Mouse (Mus musculus) CD4-positive helper T cell, adult 2 months (primary cell): ENCODE data around the gene Paqr9.
"Not testable (repeated sequence)": the region's sequence is repeated elsewhere in the genome, so short reads cannot be mapped to it uniquely, and the experiment has no call there.

Experiments used
- DNase-seq: peaks from one replicate; pipeline ENCODE4 v3.0.0-alpha.2; 2012; ENCODE audit warnings: low read depth, missing footprints, low spot score

Paqr9 gene

DNA sequence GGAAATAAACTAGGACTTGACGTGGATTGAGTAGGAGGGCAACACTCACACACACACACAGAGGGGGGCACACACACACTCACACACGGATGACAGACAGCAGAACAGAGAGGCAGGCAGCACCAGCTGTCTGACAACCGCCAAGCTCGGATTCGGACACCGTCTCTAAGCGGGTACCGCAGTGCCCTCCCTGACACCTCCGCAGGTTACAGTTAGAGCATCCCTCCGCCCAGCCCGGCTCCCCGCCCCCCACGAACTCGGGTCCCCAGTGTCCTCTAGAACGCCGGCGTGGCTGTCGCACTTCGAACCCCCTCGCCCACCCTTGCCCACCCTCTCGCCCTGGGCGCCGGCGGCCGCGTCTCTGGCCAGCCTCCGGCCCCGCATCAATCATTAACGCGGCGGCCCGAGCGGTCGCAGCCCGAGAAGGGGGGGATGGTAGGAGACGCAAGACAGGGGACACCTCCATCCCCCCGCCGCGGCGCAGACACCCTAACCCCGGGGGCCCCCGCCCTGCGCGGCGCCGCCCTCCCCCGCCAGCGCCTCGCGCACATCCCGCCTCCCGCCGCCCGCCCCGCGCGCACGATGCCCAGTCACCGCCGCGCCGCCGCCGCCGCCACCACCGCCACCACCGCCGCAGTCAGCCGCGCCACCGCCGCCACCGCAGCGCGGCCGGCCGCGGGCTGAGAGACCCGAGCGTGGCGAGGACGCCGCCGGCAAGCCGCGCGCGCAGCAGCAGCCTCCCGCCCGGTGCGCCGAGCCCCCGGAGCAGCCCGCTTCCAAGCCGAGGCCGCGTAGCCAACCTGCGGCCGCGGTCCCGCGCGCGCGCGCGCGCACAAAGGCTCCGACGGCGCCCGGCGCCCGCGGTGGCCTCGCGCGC, at the start of gene Paqr9:
Paqr9 (plus strand) TSS at position 599 of the 877 bp plus-strand sequence.
- peak; percentile 4 for DNase-seq

DNA sequence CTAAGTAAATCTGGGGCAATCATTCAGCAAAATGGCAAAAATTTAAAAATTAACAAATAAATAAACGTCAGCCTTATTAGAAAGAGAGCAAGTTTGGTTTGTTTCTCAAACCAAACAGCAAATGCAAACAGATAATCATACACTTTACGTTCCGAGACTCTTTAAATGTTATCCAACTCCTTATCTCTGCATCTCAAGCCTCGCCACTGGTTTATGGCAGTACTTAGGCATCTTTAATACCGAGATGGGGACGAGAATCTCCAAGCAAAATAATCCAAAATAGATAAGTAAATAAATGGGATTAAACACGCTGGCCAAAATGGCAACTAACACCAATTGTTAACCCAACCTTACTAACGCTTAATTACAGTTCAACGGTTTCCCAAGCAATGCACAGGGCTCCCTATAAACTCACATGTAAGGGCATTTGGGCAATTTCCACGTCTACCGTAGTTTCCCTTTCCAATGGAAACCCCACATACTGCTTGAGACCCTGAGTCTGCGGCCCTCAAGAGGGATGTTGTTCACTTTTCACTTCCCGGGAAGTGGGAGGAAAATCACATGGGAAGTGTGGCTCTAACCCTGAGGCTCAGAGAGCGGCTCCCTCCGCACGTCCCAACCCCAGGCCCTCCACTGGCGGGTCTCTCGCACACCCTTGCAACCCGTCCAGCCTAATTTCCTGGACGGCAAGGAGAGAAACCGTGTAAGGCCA, 48.6 kb upstream of the Paqr9 start:
- peak; percentile 4 for DNase-seq

DNA sequence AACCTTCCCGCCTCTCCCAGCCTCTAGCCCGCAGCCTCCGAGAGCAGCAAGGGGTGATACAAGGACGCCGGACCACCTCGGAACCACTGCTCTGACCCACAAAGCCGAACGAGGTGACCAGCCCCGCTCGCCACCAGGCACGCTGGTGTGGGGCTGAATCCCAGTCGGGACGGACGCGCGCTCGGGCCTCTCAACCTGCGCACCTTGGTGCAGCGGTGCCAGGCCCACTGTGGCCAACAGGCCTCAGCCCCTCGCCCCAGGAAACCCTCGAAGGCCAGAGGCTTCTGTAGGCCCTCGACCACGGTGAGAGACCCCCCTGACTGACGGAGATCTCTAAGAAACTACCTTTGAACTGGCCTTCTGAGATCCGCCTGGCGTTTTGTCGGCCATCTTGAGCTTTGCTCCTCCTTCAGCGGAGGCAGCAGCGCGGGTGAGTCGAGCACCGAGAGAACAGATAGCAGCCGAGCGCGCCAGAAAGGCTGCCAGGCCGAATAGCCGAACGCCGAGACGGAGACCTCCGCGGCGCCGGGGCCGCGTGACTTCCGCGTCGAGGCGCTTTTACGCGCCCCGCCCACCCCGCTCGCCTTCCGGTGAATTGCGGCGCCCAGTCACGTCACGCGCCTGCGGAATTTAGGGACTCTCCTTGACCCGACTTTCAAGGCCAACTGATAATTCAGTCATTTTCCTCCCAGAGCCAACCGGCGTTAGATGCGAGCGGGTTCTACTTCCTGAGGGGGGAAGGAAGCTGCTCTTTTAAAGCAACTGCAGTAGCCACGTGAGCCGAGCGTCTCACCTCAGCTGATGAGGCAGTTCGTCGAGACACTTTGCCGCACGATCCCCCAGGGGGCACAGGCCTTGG, 47.8 kb upstream of the Paqr9 start, which contains the start of gene U2surp:
U2surp (minus strand) TSS at position 525 of the 859 bp plus-strand sequence.
- DNase-seq, result peak; percentile 99

DNA sequence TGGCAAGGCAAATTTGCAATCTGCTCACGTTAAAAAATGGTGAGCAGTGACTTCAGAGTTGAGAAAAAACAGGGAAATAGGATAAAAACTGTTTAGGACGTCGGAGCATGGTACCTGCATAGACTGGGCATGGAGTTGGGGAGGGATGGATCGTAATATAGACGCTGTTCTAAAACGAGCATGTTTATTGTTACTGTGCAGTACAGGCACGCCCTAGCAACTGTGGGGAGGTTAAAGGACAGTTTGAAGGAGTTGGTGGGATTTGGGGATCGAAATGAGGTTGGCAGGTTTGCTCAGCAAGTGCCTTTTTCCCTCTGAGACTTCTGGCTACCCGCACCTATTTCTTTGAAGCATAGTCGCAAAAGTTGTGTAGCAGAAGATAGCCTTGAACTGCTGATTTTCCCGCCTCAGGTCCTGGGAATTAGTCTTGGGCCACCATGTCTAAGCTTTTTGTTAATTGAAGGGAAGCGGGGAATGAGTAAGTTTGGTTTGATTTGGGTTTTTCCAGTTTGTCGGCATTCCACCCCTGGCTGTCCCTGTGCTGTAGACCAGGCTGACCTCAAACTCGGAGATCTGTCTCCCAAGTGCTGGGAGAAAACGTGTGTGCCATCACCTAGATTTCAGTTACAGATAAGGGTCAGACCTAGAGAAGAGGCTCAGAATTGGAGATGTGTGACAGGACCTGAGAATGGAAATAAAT, 47.0 kb upstream of the Paqr9 start:
- DNase-seq, result peak; percentile 32

DNA sequence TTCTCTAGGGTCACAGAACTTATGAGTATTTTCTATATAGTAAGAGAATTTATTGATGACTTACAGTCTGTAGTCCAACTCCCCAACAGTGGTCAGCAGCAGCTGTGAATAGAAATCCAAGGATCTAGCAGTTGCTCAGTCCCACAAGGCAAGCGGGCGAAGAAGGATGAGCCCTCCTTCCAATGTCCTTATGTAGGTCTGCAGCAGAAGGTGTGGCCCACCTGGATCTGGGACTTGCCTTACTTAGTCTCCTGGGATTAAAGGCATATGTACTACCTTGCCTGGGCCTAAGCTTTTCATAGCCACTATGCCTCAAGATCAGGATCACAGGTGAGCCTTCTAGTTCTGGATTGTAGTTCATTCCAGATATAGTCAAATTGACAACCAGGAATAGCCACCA, 45.7 kb upstream of the Paqr9 start:
- DNase-seq, result no peak

DNA sequence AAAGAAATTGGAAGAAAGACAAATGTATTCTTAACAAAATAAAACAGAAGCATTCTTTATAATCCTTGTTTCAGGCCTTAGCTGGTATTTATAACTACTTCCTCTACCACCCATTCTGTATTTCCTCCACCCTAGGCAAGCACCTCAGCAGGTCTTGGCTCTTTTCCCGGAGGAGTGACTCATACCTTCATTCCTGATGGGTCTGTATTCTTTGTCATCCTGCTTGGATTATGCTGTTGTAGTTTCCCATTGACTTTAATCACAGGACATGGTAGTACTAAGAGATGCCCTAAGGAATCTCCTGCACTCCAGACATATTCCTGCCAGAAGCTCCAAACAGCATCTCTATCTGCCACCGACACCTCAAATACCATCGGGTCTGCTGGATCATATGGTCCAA, 45.1 kb upstream of the Paqr9 start:
- DNase-seq, result not testable (repeated sequence)

DNA sequence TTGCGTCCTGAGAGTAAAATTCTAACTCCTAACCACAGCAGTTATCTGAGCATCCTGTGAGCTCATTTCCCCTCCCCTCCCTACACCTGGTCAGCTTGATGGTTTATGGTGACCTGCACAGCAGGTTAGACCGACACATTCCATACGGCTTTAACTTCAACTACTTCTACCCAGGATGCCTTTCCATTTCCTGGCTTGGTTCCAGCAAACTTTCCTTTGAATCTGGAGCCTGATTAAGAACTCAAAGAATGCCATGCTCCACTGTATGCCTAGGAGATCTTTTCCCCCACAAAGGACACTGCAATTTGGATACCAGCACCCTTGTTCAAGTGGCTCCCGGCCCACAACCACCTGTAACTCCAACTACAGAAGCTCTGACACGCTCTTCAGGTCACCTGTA, 38.9 kb upstream of the Paqr9 start:
- no peak for DNase-seq

DNA sequence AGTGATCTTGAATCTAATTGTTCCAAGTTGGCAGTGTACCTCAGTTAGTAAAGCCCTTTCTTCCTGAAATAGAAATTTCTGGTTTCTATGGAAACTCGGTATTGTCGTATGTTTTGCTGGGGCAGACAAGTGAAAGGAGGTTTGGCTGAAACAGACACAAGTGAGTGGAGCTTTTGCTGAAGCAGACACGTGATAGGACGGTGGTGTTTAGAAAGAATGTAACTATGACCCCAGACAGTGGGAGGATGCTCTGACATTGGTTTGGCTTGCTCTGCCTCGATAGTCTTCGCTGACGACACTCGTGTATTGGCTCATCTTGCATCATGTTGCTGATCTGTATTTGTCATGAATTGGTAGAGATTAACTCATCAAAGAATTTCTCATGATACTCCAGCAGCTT, 38.4 kb upstream of the Paqr9 start:
- DNase-seq, result no peak

DNA sequence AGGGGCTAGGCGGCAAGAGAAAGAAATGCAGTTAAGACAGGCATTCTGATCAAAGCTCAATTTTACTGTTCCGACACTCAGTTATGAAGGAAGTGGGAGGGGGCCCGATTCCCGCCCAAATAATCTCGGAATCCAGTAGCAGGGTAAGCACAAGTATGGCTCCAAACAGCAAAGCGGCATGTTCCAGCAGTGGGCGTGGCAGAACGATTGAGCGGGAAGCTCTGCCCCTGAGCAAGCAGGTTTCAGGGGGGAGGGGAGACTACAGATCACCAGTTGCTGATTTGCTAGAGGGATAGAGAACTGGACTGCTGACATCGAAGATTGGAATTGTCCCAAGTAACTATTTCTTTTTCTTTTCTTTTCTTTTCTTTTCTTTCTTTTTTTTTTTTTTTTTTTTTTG, 37.9 kb upstream of the Paqr9 start:
- no peak for DNase-seq

DNA sequence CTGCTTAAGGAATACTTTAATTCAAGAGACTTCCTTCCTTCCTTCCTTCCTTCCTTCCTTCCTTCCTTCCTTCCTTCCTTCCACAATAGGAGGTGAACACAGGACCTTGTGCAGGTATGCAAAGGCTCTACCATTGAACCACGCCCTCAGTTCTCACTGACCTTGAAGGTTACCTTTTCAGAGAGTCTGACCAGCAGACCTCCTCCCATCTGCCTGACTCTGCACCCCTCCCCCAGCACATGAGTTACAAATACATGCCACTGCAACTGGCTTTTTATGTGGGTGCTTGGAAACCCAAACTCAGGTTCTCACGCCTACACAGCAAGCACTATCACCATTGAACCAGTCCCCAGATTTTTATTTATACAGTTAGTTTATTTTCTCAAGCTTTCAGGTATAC, 36.9 kb upstream of the Paqr9 start:
- DNase-seq, result no peak

DNA sequence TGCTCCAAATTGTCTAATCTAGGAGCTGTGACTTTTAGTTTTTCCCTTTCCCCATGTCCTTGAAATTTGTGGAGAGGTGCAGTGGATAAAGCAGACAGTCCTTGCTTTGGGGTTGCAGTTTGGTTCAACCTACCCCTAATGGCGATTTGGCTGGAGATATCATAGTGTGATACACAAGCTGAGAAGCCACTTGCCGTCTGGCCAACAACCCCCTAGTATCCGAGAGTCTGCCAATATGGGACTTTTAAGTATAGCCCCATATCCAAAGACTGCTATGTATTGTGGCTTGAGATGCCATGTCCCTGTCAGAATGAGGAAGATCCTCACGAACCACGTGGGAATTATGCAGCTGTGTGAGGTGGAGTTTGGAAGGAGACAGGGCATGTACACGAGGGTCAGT, 34.1 kb upstream of the Paqr9 start:
- no peak for DNase-seq

DNA sequence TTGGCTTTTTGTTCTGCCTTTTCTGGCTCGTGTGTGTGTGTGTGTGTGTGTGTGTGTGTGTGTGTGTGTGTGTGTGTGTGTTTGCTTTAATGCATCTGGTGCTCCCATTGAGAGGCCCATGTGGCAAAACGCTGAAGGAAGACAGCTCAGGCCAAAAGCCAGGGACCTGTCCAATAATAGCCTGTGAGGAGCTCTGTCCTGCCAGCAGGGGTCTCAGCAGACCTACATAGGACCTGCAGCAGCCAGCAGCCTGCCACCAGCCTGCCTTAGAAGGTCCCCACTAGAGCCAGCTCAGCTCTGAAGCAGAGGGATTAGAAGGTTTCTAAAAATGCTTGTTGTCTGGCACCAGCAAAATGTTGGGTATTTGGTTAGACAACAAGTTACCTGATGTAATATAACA, 33.5 kb upstream of the Paqr9 start:
- DNase-seq, result no peak

DNA sequence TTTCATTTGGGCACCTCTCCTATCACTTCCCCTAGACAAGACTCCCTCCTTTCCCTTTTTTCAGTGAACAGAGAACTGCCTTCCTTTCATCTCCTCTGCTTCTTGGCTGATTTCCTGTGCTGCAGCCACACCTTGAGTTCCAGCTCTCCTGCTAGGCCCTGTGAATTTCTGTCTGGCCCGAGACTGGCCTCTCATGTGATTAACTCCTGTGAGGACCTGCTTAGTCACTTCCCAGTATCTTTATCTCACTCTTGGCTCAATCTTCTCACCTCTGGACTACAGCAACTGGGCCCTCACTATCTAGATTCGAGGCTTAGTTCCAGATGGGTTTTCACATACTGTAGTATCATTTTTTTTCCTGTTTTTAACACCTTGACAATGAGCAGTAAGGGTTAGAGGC, 31.8 kb upstream of the Paqr9 start:
- no peak for DNase-seq

DNA sequence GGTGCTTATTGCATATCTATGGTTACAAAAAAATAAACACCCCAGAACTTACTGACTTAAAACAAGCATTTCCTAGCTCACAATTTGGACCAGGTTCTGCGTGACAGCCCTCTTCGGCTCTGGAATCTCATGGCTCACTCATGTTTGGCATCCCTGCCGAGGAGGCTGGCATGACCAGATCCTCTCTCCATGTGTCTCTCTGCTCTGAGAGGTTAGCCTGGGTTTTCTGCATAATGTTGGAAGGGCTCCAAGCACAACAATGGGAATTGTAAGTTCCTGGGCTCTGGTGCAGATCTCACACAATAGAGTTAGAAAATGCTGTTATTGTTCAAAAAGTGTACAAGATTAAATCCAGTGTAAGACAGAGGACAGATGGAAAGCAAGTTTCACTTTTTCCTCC, 28.3 kb upstream of the Paqr9 start:
- DNase-seq, result no peak

DNA sequence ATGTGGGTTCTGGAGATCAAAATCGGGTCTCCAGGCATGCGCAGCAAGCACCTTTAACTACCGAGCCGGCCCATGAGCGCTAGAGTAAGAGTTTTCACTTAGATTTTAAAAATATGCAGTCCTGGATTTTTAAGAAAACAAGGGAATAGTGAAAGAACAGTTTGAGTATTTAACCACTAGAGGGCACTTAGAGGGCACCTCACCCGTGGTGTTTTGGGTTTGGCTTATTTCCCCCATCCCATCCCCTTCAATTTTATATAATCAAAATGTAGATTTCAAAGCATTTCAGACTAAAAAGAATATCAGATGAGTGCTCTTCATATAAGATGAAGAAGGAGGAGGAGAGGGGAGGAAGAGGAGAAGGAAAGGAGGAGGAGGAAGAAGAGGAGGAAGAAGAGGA, 25.6 kb upstream of the Paqr9 start:
- peak; percentile 7 for DNase-seq

DNA sequence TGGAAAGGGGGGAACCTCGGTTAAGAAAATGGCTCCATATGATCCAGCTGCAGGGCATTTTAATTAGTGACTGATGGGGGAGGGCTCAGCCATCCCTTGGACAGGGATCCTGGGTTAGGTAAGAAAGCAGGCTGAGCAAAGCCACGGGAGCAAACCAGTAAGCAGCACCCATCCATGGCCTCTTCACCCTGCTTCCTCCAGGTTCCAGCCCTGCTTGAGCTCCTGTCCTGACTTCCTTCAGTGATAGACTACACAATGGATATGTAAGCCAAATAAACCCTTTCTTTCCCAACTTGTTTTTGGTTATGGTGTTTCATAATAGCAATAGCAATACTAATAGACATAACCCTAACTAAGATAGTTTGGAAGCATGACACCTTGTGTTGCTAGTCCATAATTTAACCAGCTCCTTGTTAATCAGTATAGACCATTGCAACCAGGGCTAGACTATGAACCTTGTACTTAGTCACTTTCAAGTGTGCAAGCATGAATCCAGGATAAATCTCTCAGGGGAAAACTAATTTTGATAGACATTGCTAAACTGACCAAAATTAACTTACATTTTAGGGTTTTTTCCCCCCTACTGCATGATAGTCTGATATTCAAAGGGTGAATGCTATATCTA, 20.2 kb upstream of the Paqr9 start:
- no peak for DNase-seq

DNA sequence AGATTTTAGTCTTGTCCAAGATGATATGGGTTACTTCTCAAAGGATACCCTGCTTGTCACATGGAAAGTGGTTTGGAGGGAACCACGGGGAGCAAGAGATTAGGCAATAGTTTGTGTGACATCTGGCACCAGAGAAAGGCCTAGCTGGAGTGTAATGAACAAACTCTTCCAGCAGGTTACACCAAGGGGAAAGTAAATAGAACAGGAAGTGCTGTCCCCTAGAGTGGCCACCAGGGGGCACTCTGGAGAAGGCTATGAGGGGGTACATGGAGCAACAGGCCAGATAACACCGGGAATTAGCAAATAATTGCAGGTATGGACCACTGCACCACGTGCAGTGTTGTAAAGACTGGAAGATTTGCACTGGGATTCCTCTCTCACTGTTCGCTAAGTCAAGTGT, 19.0 kb upstream of the Paqr9 start:
- peak; percentile 53 for DNase-seq

DNA sequence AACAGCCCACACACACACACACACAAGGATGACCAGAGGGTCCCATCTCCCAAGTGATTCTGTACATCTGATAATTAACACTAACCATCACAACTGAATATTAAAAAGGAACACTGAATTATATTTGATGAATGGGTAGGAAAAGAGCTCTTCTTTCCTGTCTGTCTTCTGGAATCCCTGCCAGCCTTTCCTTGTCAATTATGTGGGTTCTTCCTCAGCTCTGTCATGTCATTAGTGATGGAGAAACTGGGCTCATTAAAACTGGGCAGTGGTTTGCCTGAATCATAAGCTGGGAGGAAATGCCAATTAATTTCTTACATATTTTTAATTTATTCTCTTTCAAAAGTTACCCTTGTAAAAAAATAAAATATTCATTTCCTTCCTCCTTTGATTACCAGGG, 18.2 kb upstream of the Paqr9 start:
- DNase-seq, result no peak

DNA sequence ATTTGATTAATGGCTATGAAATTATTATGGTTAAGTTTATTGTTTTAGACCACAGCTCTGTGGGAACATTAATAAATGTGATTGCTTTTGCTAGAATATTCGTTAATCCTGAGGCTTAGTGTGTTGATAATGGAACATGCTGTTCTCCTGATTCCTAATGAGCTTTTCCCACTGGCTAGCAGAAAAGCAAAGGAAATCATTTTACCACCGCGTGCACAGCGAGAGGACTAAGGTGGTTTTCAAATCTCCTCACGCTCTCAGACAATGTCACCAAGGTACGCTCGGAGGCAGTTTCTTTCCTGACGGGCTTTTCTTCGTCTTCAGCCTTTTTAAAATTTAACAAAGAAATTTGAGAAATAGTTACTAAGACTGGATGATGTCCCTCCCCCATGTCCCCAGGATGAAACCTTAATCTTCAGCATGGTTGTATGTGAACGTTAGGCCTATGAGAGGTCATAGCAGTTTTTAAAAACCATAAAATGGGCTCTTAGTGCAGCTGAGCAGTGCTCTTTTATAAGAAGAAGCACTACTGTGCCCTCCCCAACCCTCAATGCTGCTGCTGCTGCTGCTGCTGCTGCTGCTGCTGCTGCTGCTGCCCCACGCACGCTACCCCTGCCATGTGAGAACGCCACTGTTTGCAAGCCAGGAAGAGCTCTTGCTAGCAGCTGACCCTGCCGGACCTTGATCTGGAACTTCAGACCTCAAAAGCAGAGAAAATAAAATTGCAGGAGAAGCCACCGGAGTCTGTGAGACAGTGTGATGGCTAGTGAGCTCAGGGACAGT, 17.6 kb upstream of the Paqr9 start:
- no peak for DNase-seq

DNA sequence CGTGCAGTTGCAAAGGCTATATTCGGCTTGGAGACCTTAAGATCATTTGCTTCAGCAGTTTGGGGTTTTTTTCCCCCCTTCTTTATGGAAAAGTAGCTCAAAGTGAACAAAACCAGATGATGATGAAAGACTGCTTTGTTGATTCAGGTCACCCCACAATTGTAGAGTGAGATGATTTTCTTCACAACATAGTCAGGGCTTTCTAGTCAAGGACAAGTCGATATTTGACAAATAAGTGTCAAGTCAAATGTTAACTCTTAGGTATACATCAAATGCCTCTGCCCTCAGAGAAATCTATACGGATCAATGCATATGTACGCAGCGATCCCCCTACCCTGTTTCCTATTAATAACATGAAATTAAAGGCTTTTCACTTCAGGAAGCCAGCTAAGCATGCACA, 17.0 kb upstream of the Paqr9 start:
- DNase-seq, result no peak
